Mouse (Mus musculus) intestine, embryonic 14.5 days (tissue): ENCODE results near the gene 2310022A10Rik. TPM values are rescaled to one million over a fixed set of nuclear protein-coding genes. Genes with fewer than 3 reads are reported as not detected.

Experiments used
- ATAC-seq: fragments of 200-750 bp; cut with Nextera tagmentation; replicated peaks from 2 replicates; pipeline ENCODE4 v1.8.0; 2017; ENCODE audit warnings: low read depth, moderate number of reproducible peaks, moderate TSS enrichment, moderate library complexity; ENCODE audit not compliant: low FRiP score, low TSS enrichment
- DNase-seq: peaks from one replicate; pipeline ENCODE4 v3.0.0-alpha.2; 2018; ENCODE audit warnings: low spot score
- H3K27ac ChIP-seq: fragments of 300-500 bp; sonication (generic); 2 replicates; pipeline ENCODE4 v1.5.1; 2014; ENCODE audit warnings: low read depth, mild to moderate bottlenecking, control low read depth
- H3K27me3 ChIP-seq: fragments of 300-500 bp; sonication (generic); replicated peaks from 2 replicates; pipeline ENCODE4 v1.6.1; 2014; ENCODE audit warnings: low read length, control low read depth; ENCODE audit not compliant: control insufficient read depth, insufficient read depth
- H3K36me3 ChIP-seq: fragments of 300-500 bp; sonication (generic); 2 replicates; pipeline ENCODE4 v1.6.1; 2014; ENCODE audit warnings: low read length, control low read depth; ENCODE audit not compliant: control insufficient read depth, insufficient read depth
- H3K4me1 ChIP-seq: fragments of 300-500 bp; sonication (generic); replicated peaks from 2 replicates; pipeline ENCODE4 v1.6.1; 2014; ENCODE audit warnings: low read length, control low read depth, mixed read lengths; ENCODE audit not compliant: control insufficient read depth, insufficient read depth
- H3K4me2 ChIP-seq: fragments of 300-500 bp; sonication (generic); 2 replicates; pipeline ENCODE4 v1.6.1; 2014; ENCODE audit warnings: low read length
- H3K4me3 ChIP-seq: fragments of 300-500 bp; sonication (generic); 2 replicates; pipeline ENCODE4 v1.5.1; 2014; ENCODE audit warnings: low read depth, low read length, control low read depth, mixed read lengths
- H3K9ac ChIP-seq: fragments of 300-500 bp; sonication (generic); 2 replicates; pipeline ENCODE4 v1.6.1; 2014; ENCODE audit warnings: mild to moderate bottlenecking, low read length
- H3K9me3 ChIP-seq: fragments of 300-500 bp; sonication (generic); 2 replicates; pipeline ENCODE4 v1.6.1; 2016; ENCODE audit warnings: low read length, control low read depth; ENCODE audit not compliant: control insufficient read depth
- WGBS: fragments of 180-500 bp; shearing (Covaris S2); extraction: QIAGEN DNeasy Blood & Tissue Kit; methylation state at CpG from one replicate; pipeline ENCODE4 v1.1.7; 2014; 5-methylcytosine and 5-hydroxymethylcytosine counted together
- polyA plus RNA-seq: library from polyadenylated mRNA; unstranded; fragments of >200 nt; fragmentation: Nextera tagmentation; extraction: Ambion mirVana; gene quantifications from 2 replicates; pipeline ENCODE4 v1.2.1, GENCODE M21; 2014

The 2310022A10Rik gene
- polyA plus RNA-seq, 1 experiment from 2014 or later, result 20.8 TPM

DNA sequence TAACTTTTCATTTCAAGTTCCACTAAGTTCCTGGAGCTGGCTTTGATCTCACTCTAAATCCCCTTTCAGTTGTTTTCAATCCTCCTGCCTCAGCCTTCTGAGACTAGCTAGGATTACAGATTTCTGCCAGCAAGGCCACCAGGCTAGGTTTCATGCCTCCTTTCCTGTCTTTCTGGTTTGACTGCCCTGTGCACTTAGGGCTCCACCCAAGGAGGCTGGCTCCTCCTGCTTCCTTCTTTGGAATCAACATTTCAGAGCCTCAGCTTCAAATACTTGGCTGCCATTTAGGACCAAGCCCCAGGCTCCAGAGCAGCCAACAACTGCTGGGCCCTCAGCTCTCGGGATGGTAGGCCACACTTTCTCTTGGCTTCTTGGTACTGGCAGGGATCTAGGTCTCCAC is 32.4 kb upstream of the 2310022A10Rik start:
- Histone ChIP-seq H3K4me3 (no peak overlapping the region), H3K36me3 (peaks cover 12% of the 10 kb centered on the region; the same call in 1 of the 2 replicates), H3K27me3 (no peaks in the 10 kb centered on the region), H3K27ac (no peak overlapping the region), H3K4me2 (no peak overlapping the region), H3K4me1 (no peaks in the 10 kb centered on the region), H3K9ac (no peak overlapping the region), H3K9me3 (peaks cover 7% of the 10 kb centered on the region; the same call in 1 of the 2 replicates)
- 67% methylated on average over 1 of the region's 1 CpGs for WGBS
- ATAC-seq (no peak), DNase-seq (no peak)

DNA sequence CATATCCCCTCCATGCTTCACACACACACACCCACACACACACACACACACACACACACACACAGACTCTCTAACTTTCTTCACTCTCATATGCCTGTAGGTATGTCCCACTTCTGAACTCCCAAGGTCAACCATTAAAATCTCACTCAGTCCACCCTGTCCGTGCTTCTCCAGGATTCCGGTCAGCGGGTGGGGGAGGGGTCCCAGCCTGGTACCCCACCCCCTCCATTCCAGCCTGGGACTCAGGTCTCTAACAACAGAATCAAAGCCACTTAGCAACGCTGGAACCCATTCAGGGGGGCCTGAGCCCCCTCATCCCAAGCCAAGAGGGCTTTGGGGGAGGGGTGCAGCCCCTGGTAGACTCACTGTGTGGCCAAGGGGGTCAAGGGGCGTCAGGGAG is 30.1 kb upstream of the 2310022A10Rik start, which contains the start of gene Hipk4:
Hipk4 (plus strand) TSS at position 301 of the 400 bp plus-strand sequence.
- DNase-seq, result no peak
- H3K4me1 ChIP-seq, result no peaks in the 10 kb centered on the region
- no peak within 1 kb of the TSS for H3K27ac ChIP-seq
- peaks cover 7% of the 10 kb centered on the region; the same call in 1 of the 2 replicates for H3K9me3 ChIP-seq
- no peak within 1 kb of the TSS for H3K4me3 ChIP-seq
- no peak within 1 kb of the TSS for H3K4me2 ChIP-seq
- no peaks in the 10 kb centered on the region for H3K27me3 ChIP-seq
- WGBS, result 64% methylated on average over 5 of the region's 5 CpGs
- no peaks in the 10 kb centered on the region for H3K36me3 ChIP-seq
- H3K9ac ChIP-seq, result no peak within 1 kb of the TSS
- ATAC-seq, result no peak

DNA sequence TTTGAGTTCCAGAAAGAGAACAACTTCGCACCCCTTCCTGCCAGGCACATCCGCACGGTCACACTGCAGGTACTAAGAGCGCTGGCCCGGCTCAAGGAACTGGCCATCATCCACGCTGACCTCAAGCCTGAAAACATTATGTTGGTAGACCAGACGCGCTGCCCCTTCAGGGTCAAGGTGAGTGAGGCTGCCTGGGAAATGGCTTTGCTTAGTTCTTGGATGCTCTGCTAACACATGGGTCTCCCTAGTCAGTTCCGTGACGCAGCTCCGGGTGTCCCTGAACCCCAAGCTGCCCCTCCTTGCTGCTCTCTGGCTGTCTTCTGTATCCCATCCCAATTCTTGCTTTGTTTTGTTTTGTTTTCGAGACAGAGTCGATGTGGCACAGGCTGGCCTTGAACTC is 29.2 kb upstream of the 2310022A10Rik start:
- H3K27me3 ChIP-seq, result no peaks in the 10 kb centered on the region

DNA sequence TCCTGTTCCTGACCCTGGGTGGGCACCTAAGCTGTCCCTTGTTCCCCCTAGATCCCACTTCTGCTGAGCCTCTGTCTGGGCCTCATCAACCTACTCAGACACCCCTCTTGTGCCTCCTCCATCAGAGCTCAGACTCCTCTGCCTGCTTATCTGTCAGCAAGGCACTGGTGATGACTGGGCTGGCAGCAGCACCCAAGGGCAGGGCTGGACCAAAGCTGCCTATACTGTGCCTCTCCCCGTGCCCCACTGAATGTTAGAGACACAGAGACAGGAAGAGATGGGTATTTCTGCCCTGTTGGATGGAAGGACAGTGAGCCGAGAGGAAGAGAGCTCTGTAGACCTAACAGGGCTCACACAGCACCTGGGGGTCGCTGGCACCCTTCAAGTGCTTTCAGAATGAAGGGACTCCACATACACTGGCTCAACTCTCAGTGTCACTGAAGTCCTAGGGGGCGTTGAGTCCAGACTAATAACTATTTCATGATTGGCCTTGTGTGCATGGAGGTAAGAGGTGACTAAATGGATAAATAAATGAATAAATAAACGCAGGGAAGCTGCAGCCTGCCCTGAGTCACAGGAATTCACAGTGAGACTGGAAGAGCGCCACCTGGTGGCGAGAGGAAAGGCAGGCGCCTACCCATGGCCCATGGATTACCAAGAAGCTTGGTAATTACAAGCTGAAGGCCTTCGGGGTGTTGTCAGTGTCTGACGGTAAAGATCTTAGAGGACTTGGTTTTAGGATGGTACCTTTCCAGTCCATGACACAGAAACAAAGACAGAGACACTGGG is 26.8 kb upstream of the 2310022A10Rik start:
- no peak overlapping the region for H3K27ac ChIP-seq
- no peaks in the 10 kb centered on the region for H3K9me3 ChIP-seq
- no peak overlapping the region for H3K4me3 ChIP-seq
- DNase-seq (peak; percentile 86), ATAC-seq (peak; percentile 78)
- 23% methylated on average over 10 of the region's 10 CpGs for WGBS
- H3K36me3 ChIP-seq, result peaks cover 15% of the 10 kb centered on the region; the same call in 1 of the 2 replicates
- no peaks in the 10 kb centered on the region for H3K4me1 ChIP-seq
- no peaks in the 10 kb centered on the region for H3K27me3 ChIP-seq
- H3K4me2 ChIP-seq, result no peak overlapping the region
- H3K9ac ChIP-seq, result no peak overlapping the region

More for the DNA sequence above, 29.2 kb upstream of the 2310022A10Rik start:
- Histone ChIP-seq H3K9me3 (peaks cover 7% of the 10 kb centered on the region; the same call in 1 of the 2 replicates), H3K27ac (no peak overlapping the region), H3K36me3 (no peaks in the 10 kb centered on the region), H3K4me1 (no peaks in the 10 kb centered on the region), H3K4me3 (no peak overlapping the region), H3K9ac (no peak overlapping the region), H3K4me2 (no peak overlapping the region)
- WGBS, result 94% methylated on average over 13 of the region's 13 CpGs
- ATAC-seq, result no peak
- DNase-seq, result no peak

DNA sequence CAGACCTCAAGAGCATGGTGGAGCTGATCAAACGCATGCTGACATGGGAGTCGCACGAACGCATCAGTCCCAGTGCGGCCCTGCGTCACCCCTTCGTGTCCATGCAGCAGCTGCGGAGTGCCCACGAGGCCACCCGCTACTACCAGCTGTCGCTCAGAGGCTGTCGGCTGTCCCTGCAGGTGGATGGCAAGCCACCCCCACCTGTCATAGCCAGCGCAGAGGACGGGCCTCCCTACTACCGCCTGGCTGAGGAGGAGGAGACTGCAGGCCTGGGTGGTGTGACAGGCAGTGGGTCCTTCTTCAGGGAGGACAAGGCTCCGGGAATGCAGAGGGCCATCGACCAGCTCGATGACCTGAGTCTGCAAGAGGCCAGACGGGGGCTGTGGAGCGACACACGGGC is 24.0 kb upstream of the 2310022A10Rik start:
- 85% methylated on average over 21 of the region's 21 CpGs for WGBS
- Histone ChIP-seq H3K4me1 (no peaks in the 10 kb centered on the region), H3K9me3 (no peaks in the 10 kb centered on the region), H3K4me3 (no peak overlapping the region), H3K4me2 (no peak overlapping the region), H3K27ac (no peak overlapping the region), H3K36me3 (peaks cover 30% of the 10 kb centered on the region), H3K9ac (no peak overlapping the region), H3K27me3 (no peaks in the 10 kb centered on the region)
- no peak for DNase-seq
- ATAC-seq, result no peak

DNA sequence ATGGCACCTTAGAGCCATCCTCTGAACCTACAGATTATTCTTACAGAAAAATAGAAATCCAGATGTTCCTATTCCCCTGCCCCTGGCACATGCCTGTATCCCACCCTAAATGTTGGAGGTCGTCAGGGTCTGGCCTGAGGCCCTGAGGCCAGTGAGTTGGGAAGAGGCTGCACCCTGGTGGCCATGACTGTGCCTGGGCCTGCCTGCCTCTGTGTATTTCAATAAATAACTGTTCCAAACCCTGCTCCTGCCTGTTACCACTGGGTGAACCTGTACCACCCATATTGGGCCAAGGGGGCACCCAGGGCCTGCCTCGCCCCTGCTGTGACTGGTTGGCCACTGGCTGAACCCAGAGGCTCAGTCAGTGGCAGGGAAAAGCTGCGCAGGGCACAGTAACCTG is 22.1 kb upstream of the 2310022A10Rik start:
- H3K4me1 ChIP-seq, result no peaks in the 10 kb centered on the region
- peaks cover 36% of the 10 kb centered on the region for H3K36me3 ChIP-seq
- no peak overlapping the region for H3K9ac ChIP-seq
- no peaks in the 10 kb centered on the region for H3K9me3 ChIP-seq
- ATAC-seq, result no peak
- 84% methylated on average over 3 of the region's 3 CpGs for WGBS
- no peak overlapping the region for H3K27ac ChIP-seq
- H3K4me2 ChIP-seq, result no peak overlapping the region
- no peak for DNase-seq
- no peak overlapping the region for H3K4me3 ChIP-seq
- no peaks in the 10 kb centered on the region for H3K27me3 ChIP-seq

DNA sequence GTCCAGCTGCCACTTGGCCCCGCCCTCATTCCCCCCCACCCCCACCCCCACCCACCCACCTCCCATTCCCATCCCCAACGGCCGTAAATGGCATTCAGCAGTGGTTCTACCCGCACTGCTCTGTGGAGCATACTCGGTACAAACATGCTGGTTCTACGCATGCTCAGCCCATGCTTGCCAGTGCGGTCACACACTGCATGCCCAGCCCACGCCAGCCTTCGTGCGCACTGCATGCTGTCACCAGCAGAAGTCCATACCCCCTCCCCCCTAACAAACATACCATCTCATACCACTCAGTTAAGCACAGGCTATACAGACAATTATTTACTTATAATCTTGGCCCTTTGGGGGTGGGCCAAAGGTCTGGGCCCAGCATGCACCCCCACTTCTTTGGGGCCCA is 21.3 kb upstream of the 2310022A10Rik start:
- H3K4me2 ChIP-seq, result no peak overlapping the region
- DNase-seq (no peak), ATAC-seq (no peak)
- H3K9ac ChIP-seq, result no peak overlapping the region
- no peaks in the 10 kb centered on the region for H3K27me3 ChIP-seq
- no peaks in the 10 kb centered on the region for H3K9me3 ChIP-seq
- H3K4me1 ChIP-seq, result no peaks in the 10 kb centered on the region
- H3K4me3 ChIP-seq, result no peak overlapping the region
- no peak overlapping the region for H3K27ac ChIP-seq
- H3K36me3 ChIP-seq, result peaks cover 43% of the 10 kb centered on the region
- WGBS, result 83% methylated on average over 10 of the region's 10 CpGs

DNA sequence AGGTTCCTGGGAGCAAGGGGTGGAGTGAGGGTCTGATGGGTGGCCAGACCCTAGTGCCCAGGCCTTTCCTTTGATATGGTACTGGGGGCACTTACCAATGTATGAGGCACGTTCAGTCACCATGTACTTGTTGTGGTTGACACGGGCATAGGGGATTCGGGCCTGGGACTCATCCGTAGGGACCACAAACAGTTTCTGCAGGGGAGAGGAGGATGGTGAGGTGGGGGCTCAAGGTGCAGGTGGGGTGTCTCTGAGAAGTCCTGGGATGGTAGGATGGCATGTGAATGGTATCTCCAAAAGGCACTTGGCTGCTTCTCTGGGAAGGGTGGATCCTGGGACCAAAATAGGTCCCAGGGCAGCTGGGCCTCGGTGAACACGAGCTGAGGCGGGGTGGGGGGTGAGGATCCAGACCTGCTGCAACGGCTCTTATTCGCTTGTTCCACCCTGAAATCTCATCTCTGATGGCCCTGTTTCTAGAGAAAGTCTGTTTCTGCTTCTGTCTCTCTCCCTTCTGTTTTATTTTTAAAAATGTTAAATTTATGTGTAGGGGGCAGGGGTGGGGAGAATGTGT is 20.5 kb upstream of the 2310022A10Rik start:
- Histone ChIP-seq H3K9ac (no peak overlapping the region), H3K27me3 (no peaks in the 10 kb centered on the region), H3K4me3 (no peak overlapping the region), H3K4me2 (no peak overlapping the region), H3K27ac (no peak overlapping the region), H3K9me3 (no peaks in the 10 kb centered on the region), H3K36me3 (peaks cover 49% of the 10 kb centered on the region), H3K4me1 (no peaks in the 10 kb centered on the region)
- ATAC-seq, result no peak
- WGBS, result 92% methylated on average over 9 of the region's 9 CpGs
- no peak for DNase-seq
